Mouse (Mus musculus) lung, embryonic 15.5 days (tissue): ENCODE measurements around the gene Tmem120a. TPM values are rescaled to one million over a fixed set of nuclear protein-coding genes. Genes with fewer than 3 reads are reported as not detected.

Experiments used
- ATAC-seq: fragments of 200-750 bp; cut with Nextera tagmentation; 2 replicates; pipeline ENCODE4 v1.8.0; 2017; ENCODE audit warnings: moderate number of reproducible peaks, borderline replicate concordance; ENCODE audit not compliant: low FRiP score, low TSS enrichment; ENCODE audit errors: extremely low read depth
- H3K27ac ChIP-seq: fragments of 300-500 bp; sonication (generic); 2 replicates; pipeline ENCODE4 v1.5.1; 2015; ENCODE audit warnings: moderate library complexity, mild to moderate bottlenecking, inconsistent platforms
- H3K27me3 ChIP-seq: fragments of 300-500 bp; sonication (generic); 2 replicates; pipeline ENCODE4 v1.6.1; 2015; ENCODE audit warnings: inconsistent platforms
- H3K36me3 ChIP-seq: fragments of 300-500 bp; sonication (generic); 2 replicates; pipeline ENCODE4 v1.6.1; 2015; ENCODE audit warnings: inconsistent platforms
- H3K4me1 ChIP-seq: fragments of 300-500 bp; sonication (generic); 2 replicates; pipeline ENCODE4 v1.6.1; 2015; ENCODE audit warnings: inconsistent platforms
- H3K4me2 ChIP-seq: fragments of 300-500 bp; sonication (generic); 2 replicates; pipeline ENCODE4 v1.6.1; 2015; ENCODE audit warnings: inconsistent platforms, mild to moderate bottlenecking, moderate library complexity
- H3K4me3 ChIP-seq: fragments of 300-500 bp; sonication (generic); 2 replicates; pipeline ENCODE4 v1.5.1; 2015; ENCODE audit warnings: mild to moderate bottlenecking, inconsistent platforms
- H3K9ac ChIP-seq: fragments of 300-500 bp; sonication (generic); 2 replicates; pipeline ENCODE4 v1.6.1; 2015; ENCODE audit warnings: inconsistent platforms
- H3K9me3 ChIP-seq: fragments of 300-500 bp; sonication (generic); 2 replicates; pipeline ENCODE4 v1.6.1; 2016; ENCODE audit warnings: inconsistent platforms
- WGBS: fragments of 180-500 bp; shearing (Covaris S2); methylation state at CpG from one replicate; pipeline ENCODE4 v1.1.7; 2015; 5-methylcytosine and 5-hydroxymethylcytosine counted together
- polyA plus RNA-seq: library from polyadenylated mRNA; unstranded; fragments of >200 nt; fragmentation: Nextera tagmentation; extraction: Ambion mirVana; gene quantifications from 2 replicates; pipeline ENCODE4 v1.2.1, GENCODE M21; 2015

The Tmem120a gene
- polyA plus RNA-seq, 1 experiment from 2014 or later, result 38.3 TPM

- Histone ChIP-seq H3K9ac (no peak overlapping the region), H3K4me2 (no peak overlapping the region), H3K27ac (no peak overlapping the region), H3K4me3 (no peak overlapping the region), H3K9me3 (no peaks in the 10 kb centered on the region), H3K4me1 (peaks cover 10% of the 10 kb centered on the region), H3K27me3 (no peaks in the 10 kb centered on the region), H3K36me3 (peaks cover 63% of the 10 kb centered on the region)
- ATAC-seq, result no peak
- 95% methylated on average over 10 of the region's 10 CpGs for WGBS
Measured at GRCm38 (mm10) chr5:135730278-135730677, 14.0 kb downstream of the Tmem120a start.

DNA sequence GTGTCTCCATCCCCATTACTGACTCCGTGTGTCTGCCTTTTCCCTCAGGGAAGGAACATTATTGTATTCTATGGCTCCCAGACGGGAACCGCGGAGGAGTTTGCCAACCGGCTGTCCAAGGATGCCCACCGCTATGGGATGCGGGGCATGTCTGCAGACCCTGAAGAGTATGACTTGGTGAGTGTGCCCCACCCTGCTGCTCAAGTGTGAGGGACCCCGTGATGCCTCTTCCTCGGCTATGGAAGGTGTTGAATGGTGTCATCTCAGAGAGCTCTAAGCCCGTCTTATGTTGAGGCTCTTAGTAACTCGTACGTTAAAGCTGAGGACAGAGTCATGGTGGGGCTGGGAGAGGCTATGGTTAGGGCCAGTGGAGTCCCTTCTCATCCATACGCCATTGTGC lies 14.9 kb downstream of the Tmem120a start:
- H3K9ac ChIP-seq, result no peak overlapping the region
- H3K4me2 ChIP-seq, result no peak overlapping the region
- no peak overlapping the region for H3K4me3 ChIP-seq
- H3K9me3 ChIP-seq, result no peaks in the 10 kb centered on the region
- H3K27ac ChIP-seq, result no peak overlapping the region
- no peaks in the 10 kb centered on the region for H3K27me3 ChIP-seq
- H3K36me3 ChIP-seq, result peaks cover 54% of the 10 kb centered on the region
- H3K4me1 ChIP-seq, result peaks cover 20% of the 10 kb centered on the region
- no peak for ATAC-seq
- 87% methylated on average over 13 of the region's 13 CpGs for WGBS

DNA sequence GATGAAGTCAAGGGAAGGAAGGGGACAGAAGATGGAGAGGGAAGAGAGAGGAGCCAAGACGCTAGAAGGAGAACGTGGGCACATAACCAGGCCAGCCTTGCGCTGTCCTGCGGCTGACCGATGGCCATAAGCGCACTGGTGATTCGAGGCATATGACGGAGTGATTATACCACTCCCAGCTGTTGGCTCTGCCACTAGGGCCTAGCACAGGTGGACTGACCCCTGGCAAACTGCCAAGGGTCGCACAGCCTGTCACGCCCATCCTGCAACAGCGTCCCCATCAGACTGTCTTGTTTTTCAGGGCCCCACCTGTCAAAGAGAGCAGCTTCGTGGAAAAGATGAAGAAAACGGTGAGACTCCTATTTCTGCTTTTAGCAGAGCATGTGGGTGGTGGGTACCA lies 15.9 kb downstream of the Tmem120a start:
- no peak overlapping the region for H3K9ac ChIP-seq
- WGBS, result 88% methylated on average over 13 of the region's 13 CpGs
- no peak for ATAC-seq
- H3K4me3 ChIP-seq, result no peak overlapping the region
- H3K4me1 ChIP-seq, result peaks cover 23% of the 10 kb centered on the region
- no peaks in the 10 kb centered on the region for H3K9me3 ChIP-seq
- H3K27me3 ChIP-seq, result no peaks in the 10 kb centered on the region
- H3K36me3 ChIP-seq, result peaks cover 44% of the 10 kb centered on the region
- H3K4me2 ChIP-seq, result no peak overlapping the region
- no peak overlapping the region for H3K27ac ChIP-seq

DNA sequence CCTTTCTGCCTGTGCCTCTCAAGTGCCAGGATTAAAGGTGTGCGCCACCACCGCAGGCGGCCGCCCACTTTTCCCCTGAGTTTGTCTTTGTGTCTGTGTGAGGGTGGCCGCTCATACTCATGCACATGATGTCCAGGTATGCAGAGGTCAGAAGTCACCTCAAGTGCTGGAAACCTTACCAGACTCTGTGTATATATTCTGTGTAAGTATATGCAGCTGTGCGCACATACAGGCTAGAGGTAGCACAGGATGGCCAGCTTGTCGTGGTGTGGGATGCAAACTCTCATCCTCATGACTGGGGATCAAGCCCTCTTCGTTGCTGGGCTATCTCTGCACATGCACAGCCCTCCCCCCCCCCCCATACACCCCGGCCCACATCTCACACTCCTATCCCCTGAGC lies 16.4 kb downstream of the Tmem120a start:
- H3K27me3 ChIP-seq, result no peaks in the 10 kb centered on the region
- H3K9ac ChIP-seq, result no peak overlapping the region
- no peak overlapping the region for H3K27ac ChIP-seq
- H3K36me3 ChIP-seq, result peaks cover 39% of the 10 kb centered on the region
- ATAC-seq, result no peak
- H3K4me3 ChIP-seq, result no peak overlapping the region
- no peak overlapping the region for H3K4me2 ChIP-seq
- no peaks in the 10 kb centered on the region for H3K9me3 ChIP-seq
- WGBS, result 76% methylated on average over 9 of the region's 9 CpGs
- peaks cover 23% of the 10 kb centered on the region for H3K4me1 ChIP-seq

DNA sequence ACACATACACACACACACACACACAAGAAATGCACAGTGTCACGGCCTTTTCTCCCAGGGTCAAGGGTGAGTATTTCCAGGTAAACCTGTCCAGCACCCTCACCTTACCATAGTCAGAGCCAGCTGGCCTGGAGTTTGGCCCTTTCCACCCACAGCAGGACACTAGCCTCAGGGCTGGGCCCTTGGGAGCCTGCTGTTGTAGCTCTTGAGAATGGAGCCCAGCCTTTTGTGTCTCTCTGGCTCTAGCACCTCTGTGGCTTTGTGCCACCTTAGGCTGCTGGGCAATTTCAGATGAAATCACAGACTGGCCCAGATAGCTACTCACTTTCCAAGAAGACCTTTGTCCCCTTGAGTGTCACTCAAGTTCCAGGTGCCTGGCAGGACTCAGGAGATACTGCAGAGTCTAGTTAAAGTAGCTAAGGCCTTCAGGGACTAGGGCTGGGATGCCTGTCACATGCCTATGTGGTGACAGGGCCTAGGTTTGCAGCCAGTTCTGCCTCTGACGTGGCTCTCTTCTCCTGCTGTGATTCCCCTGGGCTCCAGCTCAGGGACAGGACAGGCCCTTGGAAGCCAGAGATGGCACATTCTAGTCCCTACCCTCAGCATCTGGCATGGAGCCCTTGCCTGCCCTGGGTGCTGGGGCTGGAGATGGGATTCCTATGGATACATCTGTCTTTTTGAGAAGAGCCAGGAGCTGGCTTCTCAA lies 17.5 kb downstream of the Tmem120a start:
- H3K4me2 ChIP-seq, result no peak overlapping the region
- no peak overlapping the region for H3K9ac ChIP-seq
- H3K27ac ChIP-seq, result no peak overlapping the region
- 81% methylated on average over 2 of the region's 2 CpGs for WGBS
- no peaks in the 10 kb centered on the region for H3K9me3 ChIP-seq
- H3K4me3 ChIP-seq, result no peak overlapping the region
- peaks cover 28% of the 10 kb centered on the region for H3K36me3 ChIP-seq
- peaks cover 33% of the 10 kb centered on the region for H3K4me1 ChIP-seq
- no peak for ATAC-seq
- H3K27me3 ChIP-seq, result no peaks in the 10 kb centered on the region

DNA sequence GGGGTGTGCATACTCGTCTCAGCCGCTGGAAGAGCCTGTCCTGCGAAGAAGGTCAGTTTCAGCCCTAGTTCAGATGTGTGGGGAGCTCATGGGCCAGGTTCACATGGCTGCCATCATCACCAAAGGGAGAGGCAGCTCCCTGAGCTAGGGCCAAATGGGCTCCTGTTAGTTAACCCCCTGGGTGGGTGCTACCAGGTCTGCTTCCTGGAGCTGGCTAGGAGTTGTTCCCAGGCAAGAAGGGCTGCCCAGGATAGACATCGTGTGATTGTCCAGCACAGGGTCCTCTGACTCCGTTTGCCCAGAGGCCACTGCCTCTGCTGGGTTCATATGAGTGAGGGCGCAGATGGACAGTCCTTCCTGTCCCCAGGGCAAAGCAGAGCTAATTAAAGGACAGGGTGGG lies 18.3 kb downstream of the Tmem120a start:
- ATAC-seq, result no peak
- H3K9ac ChIP-seq, result no peak overlapping the region
- 45% methylated on average over 6 of the region's 6 CpGs for WGBS

DNA sequence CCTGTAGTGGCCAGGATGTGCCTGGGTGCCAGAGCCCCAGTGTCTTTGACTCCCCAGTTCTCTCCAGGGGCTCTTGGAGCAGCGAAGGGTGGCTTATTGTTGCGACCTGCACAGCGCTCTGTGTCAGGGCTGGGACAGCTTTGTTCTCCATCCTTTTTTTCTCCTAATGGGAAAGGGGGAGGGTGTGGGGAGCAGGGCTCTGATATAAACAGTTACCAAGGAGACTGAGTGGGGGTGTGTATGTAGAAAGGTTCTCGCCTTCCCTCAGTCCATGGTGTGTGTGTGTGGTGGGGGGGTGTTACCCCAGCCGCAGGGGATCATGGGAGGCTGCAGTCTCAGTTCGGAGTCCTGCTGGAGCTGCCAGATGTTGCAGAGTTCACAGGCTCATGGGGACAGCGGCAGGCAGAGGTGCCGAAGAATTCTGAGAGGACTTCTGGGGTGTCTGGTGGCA lies 18.8 kb downstream of the Tmem120a start:
- Histone ChIP-seq H3K36me3 (peaks cover 14% of the 10 kb centered on the region; the same call in 1 of the 2 replicates), H3K4me1 (peaks cover 33% of the 10 kb centered on the region), H3K27ac (peak overlapping the region; percentile 51; the same call in 1 of the 2 replicates), H3K4me3 (no peak overlapping the region), H3K9me3 (no peaks in the 10 kb centered on the region), H3K27me3 (no peaks in the 10 kb centered on the region), H3K9ac (no peak overlapping the region), H3K4me2 (peak overlapping the region; percentile 41)
- 16% methylated on average over 8 of the region's 8 CpGs for WGBS
- peak; percentile 82 for ATAC-seq

More for the DNA sequence above, 18.3 kb downstream of the Tmem120a start:
- no peaks in the 10 kb centered on the region for H3K27me3 ChIP-seq
- H3K9me3 ChIP-seq, result no peaks in the 10 kb centered on the region
- H3K36me3 ChIP-seq, result peaks cover 20% of the 10 kb centered on the region; the same call in 1 of the 2 replicates
- H3K4me3 ChIP-seq, result no peak overlapping the region
- H3K4me2 ChIP-seq, result peak overlapping the region; percentile 41
- H3K27ac ChIP-seq, result no peak overlapping the region
- H3K4me1 ChIP-seq, result peaks cover 33% of the 10 kb centered on the region

DNA sequence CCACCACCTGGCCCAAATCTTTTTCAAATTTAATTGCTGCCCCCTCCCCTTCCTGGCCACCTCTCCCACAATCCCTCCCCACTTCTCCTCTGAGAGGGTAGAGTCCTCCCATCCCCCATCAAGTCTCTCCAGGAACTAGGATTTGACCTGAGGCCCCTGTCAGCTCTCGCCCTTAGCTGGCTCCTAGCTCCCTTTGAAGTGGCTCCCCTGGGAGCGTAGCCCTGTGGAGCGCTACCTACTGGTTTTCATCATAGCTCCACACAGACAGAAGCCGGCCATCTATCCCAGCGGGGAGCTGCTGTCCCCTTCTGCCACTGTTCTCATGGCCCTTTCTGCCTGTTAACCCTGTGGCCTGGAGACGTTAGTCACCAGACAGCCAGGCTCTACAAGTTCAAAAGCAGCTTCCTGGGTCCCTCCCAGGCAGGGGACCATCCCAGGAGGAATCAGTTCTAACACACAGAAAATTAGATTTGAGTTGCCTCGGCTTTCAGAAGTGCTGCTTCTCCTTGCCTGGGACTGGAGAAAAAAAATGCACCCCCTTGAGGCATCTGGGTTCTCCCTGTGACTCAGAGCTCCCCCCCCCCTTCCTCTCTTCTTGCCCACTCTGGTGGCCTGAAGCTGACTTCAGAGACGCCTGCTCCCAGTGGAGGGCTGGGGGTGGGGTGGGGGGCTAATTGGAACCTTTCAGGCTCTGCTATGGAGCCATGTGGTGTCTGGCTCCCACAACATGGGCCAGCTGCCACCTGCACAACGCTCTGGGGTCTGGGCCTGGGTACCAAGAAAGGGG lies 19.5 kb downstream of the Tmem120a start:
- Histone ChIP-seq H3K4me3 (no peak overlapping the region), H3K4me2 (peak overlapping the region; percentile 41; the same call in 1 of the 2 replicates), H3K36me3 (peaks cover 10% of the 10 kb centered on the region; the same call in 1 of the 2 replicates), H3K4me1 (peaks cover 33% of the 10 kb centered on the region), H3K27me3 (no peaks in the 10 kb centered on the region), H3K9me3 (no peaks in the 10 kb centered on the region), H3K9ac (no peak overlapping the region), H3K27ac (peak overlapping the region; percentile 51)
- ATAC-seq, result peak; percentile 46; the same call in 1 of the 2 replicates
- WGBS, result 25% methylated on average over 9 of the region's 9 CpGs

DNA sequence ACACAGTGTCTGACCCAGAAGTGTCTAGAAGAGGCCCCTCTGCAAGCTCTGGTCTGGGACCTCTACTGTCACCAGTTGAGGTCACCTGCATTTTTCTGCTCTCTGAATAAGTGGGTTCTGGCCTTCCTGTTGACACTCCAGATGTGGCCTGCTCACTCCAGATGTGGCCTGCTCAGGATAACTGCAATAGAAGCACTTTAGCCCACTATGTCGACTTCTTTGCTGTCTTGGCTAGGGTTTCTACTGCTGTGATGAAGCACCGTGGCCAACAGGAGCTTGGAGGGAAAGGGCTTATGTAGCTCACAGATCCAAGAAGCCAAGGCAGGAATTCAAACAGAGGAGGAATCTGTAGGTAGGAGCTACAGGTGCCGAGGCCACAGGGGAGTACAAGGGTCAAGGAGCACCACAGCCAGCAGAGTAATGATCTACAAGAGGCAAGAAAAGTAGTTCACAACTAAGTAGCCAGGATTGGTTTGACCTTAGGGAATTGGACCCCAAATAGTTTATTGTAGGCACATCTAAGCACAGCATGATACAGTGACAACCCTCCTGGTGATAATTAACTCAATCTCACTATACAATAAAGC lies 21.0 kb downstream of the Tmem120a start:
- H3K9me3 ChIP-seq, result no peaks in the 10 kb centered on the region
- no peaks in the 10 kb centered on the region for H3K27me3 ChIP-seq
- WGBS, result 51% methylated on average over 3 of the region's 3 CpGs
- no peak overlapping the region for H3K4me3 ChIP-seq
- ATAC-seq, result no peak
- H3K36me3 ChIP-seq, result no peaks in the 10 kb centered on the region
- no peak overlapping the region for H3K27ac ChIP-seq
- no peak overlapping the region for H3K4me2 ChIP-seq
- no peak overlapping the region for H3K9ac ChIP-seq
- H3K4me1 ChIP-seq, result peaks cover 33% of the 10 kb centered on the region

- H3K27ac ChIP-seq, result 0 out of 2 replicates have a peak overlapping the region, but pooled peaks have one; percentile 19
- H3K9ac ChIP-seq, result no peak overlapping the region
- no peak overlapping the region for H3K4me2 ChIP-seq
Measured at GRCm38 (mm10) chr5:135722121-135722520, 22.1 kb downstream of the Tmem120a start.

GRCm38 (mm10) chr5:135721076-135721475 lies 23.2 kb downstream of the Tmem120a start:
- WGBS, result 88% methylated on average over 8 of the region's 8 CpGs
- Histone ChIP-seq H3K4me2 (no peak overlapping the region), H3K9me3 (no peaks in the 10 kb centered on the region), H3K36me3 (peaks cover 6% of the 10 kb centered on the region), H3K4me3 (no peak overlapping the region), H3K27ac (no peak overlapping the region), H3K9ac (no peak overlapping the region), H3K4me1 (peaks cover 31% of the 10 kb centered on the region), H3K27me3 (no peaks in the 10 kb centered on the region)
- no peak for ATAC-seq

More at GRCm38 (mm10) chr5:135722121-135722520, 22.1 kb downstream of the Tmem120a start:
- peaks cover 33% of the 10 kb centered on the region for H3K4me1 ChIP-seq
- H3K9me3 ChIP-seq, result no peaks in the 10 kb centered on the region
- no peaks in the 10 kb centered on the region for H3K36me3 ChIP-seq
- ATAC-seq, result no peak
- H3K27me3 ChIP-seq, result no peaks in the 10 kb centered on the region
- 56% methylated on average over 11 of the region's 11 CpGs for WGBS
- no peak overlapping the region for H3K4me3 ChIP-seq
